Mouse (Mus musculus): Measurements from ENCODE around the gene Pnp. TPM values are rescaled to one million over a fixed set of nuclear protein-coding genes. Genes with fewer than 3 reads are reported as not detected.
A peak's percentile ranks its signal among the peaks of the same experiment; 100 is the strongest.
"Not testable (repeated sequence)": the region's sequence is repeated elsewhere in the genome, so short reads cannot be mapped to it uniquely, and the experiment has no call there.

Pnp gene
- total RNA-seq, 4 experiments from 2014 or later, result 10.4 to 17.7 (median 16.6) TPM

GRCm38 (mm10) chr14:50930377-50930753 is 517 bp upstream of the Pnp start:
- no peak for DNase-seq (ENCODE audit: low spot score in 2 of 2)

- no peak for DNase-seq (ENCODE audit: low spot score in 2 of 2)
These were observed 675 bp downstream of the Pnp start for GRCm38 (mm10) chr14:50931493-50932020.

DNA sequence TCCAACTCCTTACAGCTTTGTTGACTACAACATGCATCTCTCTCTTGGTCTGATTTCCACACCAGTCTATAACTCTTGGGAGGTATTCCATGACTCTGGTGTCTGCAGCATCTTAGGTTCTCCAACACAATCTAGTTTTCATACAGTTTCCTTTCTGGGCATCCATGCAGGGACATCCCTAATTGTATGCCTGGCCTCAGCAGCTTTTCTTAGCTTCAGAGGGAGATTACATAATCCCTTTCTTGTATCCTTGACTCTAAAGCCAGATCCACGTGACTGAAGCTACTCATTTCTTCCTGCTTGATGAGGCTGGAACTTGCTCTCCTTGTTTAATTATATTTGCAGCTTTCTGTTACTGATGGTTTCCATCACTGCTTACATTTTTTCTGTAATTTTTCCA is 5.8 kb downstream of the Pnp start:
- DNase-seq (ENCODE audit: low spot score in 2 of 2), result no peak

DNA sequence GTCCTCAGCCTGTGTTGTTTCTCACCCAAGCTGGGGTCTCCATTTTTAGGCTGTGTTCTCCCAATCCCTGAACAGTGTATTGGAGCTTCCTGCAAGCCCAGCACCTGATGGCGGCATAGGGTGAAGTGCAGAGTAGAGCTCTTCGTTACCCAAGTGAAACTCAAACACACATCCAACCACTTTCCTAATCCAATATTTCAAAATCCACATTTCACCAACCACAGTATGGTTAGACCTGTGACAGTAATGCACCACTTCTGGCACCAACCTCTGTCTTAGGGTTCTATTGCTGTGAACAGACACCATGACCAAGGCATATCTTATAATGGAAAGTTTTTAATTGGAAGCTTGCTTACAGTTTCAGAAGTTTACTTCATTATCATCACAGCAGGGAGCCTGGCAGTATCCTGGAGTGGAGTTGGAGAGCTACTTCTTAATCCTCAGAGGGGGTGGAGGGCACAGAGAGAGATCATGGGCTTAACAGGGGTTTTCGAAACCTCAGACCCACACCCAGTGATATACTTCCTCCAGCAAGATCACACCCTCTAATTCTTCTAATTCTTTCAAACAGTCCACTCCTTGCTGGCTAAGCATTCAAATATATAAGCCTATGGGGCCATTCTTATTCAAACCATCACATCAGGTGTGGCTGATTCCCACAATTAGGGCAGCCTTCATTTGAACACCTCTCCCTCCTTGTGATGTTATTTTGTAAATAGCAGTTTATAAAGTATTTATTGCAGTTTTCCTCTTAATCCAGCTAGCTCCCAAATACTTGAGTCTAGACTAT is 7.4 kb downstream of the Pnp start:
- DNase-seq (ENCODE audit: low spot score in 2 of 2), result no peak

- no peak for DNase-seq (ENCODE audit: low spot score in 2 of 2)
These were observed 8.1 kb downstream of the Pnp start for GRCm38 (mm10) chr14:50938940-50939339.

- DNase-seq (ENCODE audit: low spot score in 2 of 2), result peak; percentile 82 to 94
These were observed 13.2 kb downstream of the Pnp start, which contains the start of gene Gm49342 for GRCm38 (mm10) chr14:50943932-50944667. Gm49342 (plus strand) TSS chr14:50944517.

- not testable (repeated sequence) for DNase-seq (ENCODE audit: low spot score in 2 of 2)
These were observed 13.8 kb downstream of the Pnp start for GRCm38 (mm10) chr14:50944668-50945033.

DNA sequence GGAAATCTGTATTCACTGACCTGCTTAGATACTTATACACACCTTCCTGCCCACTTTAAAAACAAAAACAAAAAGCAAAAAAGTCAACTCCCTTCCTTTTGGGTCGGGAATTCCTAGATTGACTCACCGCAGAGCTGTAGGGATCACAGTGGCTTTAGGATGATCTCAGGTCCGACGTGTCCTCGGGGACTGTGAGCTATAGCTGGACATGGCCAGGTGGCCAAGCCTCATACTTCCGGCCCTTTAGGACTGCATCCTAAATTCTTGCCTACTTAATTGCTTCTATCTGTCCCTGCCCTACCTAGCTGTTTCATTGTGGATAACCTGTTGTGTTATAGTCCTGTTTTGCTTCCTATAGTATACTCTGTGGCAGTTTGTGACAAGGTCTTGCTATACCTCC is 14.2 kb downstream of the Pnp start:
- DNase-seq (ENCODE audit: low spot score in 2 of 2), result not testable (repeated sequence)

GRCm38 (mm10) chr14:50945526-50945925 is 14.6 kb downstream of the Pnp start:
- DNase-seq (ENCODE audit: low spot score in 2 of 2), result not testable (repeated sequence)

- DNase-seq (ENCODE audit: low spot score in 2 of 2), result no peak
These were observed 24.6 kb downstream of the Pnp start for GRCm38 (mm10) chr14:50955487-50955886.

- peak; percentile 33 to 34 for DNase-seq (ENCODE audit: low spot score in 2 of 2)
These were observed 25.1 kb downstream of the Pnp start, which contains the start of gene Pnp2 for GRCm38 (mm10) chr14:50955942-50956508. Pnp2 (plus strand) TSS chr14:50955992.

GRCm38 (mm10) chr14:50956724-50957123 is 25.8 kb downstream of the Pnp start:
- DNase-seq (ENCODE audit: low spot score in 2 of 2), result not testable (repeated sequence)

DNA sequence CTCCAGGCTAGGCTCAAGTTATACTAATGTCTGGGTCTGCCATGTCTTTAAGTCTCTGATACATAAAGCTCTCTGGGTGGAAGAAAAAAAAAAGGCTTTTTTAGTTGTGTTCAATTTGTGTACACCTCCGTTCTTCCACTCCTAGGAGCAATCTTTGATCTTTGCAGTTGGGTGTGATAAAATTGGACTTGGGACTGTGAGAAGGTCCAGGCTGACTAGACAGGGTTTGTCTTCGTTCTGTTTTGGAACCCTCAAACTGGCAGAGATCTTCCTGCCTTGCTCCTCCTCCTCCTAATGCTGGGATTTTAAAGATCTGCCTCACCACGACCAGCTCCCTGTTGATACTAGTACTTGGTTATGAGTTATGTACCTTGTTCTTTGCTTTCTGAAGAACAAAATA is 26.3 kb downstream of the Pnp start:
- DNase-seq (ENCODE audit: low spot score in 2 of 2), result not testable (repeated sequence)

DNA sequence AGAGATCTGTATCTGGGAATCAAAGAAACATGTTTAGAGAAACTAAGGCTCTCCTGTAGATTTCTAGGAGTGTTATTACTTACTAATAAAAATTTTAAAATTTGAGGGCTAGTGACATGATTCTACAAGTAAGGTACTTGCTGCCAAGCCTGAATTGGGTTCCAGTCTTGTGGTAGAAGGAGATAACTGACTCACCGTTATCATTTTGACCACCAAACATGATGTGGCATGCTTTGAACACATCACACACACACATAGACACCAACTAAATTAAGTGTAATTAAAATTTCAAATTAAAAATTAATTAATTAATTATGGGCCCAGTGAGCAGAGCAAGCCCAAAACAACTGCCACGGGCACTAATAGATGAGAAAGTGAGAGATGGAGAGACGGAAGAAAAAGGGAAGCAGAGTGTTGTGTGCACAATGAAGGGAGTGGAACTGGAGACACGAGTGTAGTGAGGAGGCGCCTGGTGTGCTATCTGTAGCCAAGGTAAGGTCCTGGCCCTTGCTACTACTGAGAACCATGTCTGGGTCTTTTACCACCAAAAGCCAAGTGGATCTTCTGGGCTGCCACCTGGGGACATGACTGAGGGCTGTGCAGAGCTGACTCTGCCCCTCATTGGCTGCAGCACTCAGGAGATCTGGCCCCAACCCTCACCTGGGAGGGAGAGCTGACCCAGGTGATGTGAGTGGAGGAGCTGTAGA is 27.6 kb downstream of the Pnp start:
- not testable (repeated sequence) for DNase-seq (ENCODE audit: low spot score in 2 of 2)

DNA sequence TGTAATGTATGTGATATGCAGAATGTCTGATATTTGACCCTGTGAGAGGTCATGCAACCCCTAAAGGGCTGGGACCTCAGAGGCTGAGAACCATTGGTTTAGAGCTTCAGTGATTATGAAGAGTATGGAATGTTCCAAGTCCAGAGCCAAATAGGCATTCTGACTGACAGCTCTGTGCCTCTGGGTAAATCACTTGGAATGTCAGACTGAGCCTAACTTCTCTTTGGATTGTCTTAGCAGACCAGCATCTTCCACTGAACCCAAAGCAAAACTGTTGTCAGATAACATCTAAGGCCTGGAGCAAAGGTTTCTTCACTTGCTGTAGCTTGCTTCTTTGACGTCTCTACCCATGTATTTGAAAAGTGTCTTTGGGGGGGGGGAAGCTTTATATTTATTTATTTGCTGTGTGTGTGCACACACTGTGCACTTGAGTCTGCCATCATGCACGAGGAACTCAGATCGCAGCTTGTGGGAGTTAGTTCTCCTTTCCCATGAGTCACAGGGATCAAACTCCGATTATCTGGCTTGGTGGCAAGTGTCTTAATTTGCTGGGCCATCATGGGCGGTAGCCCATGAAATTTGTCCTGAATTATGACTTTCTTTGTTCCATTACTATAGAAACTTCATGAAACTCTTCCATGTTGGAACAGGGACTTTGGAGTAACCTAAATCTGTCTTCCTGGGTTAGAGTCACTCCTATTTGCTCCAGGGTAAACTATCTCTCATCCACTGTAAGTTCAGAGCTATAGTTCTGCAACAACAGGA is 37.5 kb downstream of the Pnp start:
- no peak for DNase-seq (ENCODE audit: low spot score in 2 of 2)

DNA sequence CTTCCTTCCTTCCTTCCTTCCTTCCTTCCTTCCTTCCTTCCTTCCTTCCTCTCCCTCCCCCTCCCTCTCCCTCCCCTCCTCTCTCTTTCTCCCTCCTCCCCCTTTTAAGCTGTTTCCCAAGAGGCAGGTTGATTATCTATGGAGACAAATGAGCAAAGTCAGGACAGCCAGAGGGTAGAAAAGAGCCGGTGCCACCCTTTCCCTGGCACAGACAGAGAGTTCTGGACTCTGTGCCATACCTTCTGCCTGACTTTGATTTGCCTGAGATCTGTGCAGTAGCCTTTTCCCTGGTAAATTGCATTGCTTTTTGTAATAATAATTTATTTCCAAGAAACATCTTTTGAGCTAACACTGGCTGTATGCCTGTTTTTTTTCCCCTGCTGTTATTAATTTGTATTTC is 38.2 kb downstream of the Pnp start:
- DNase-seq (ENCODE audit: low spot score in 2 of 2), result no peak

- DNase-seq (ENCODE audit: low spot score in 2 of 2), result peak in 1 of 2 experiments; percentile 56
These were observed 39.0 kb downstream of the Pnp start for GRCm38 (mm10) chr14:50969558-50970544.

GRCm38 (mm10) chr14:50970822-50971221 is 39.9 kb downstream of the Pnp start:
- no peak for DNase-seq (ENCODE audit: low spot score in 2 of 2)

- not testable (repeated sequence) for DNase-seq (ENCODE audit: low spot score in 2 of 2)
These were observed 42.2 kb downstream of the Pnp start for GRCm38 (mm10) chr14:50973054-50973453.

Data from left cerebral cortex, adult 8-10 months (tissue).